Mouse (Mus musculus) forebrain, embryonic 14.5 days (tissue): ENCODE data around the gene Upp1. TPM values are rescaled to one million over a fixed set of nuclear protein-coding genes. Genes with fewer than 3 reads are reported as not detected.
"Not testable (repeated sequence)": the region's sequence is repeated elsewhere in the genome, so short reads cannot be mapped to it uniquely, and the experiment has no call there.

Experiments
- ATAC-seq: fragments of 200-750 bp; cut with Nextera tagmentation; 2 replicates; pipeline ENCODE4 v1.8.0; 2017; ENCODE audit warnings: mild to moderate bottlenecking, moderate library complexity
- DNase-seq: peaks from one replicate; pipeline ENCODE4 v3.0.0-alpha.2; 2015; ENCODE audit warnings: low spot score
- H3K27ac ChIP-seq: fragments of 300-500 bp; sonication (generic); 2 replicates; pipeline ENCODE4 v1.5.1; 2014; ENCODE audit warnings: low read depth, mild to moderate bottlenecking, control low read depth, low read length, moderate library complexity
- H3K27me3 ChIP-seq: fragments of 300-500 bp; sonication (generic); replicated peaks from 2 replicates; pipeline ENCODE4 v1.6.1; 2014; ENCODE audit warnings: low read length, control low read depth, mixed read lengths; ENCODE audit not compliant: control insufficient read depth, insufficient read depth
- H3K36me3 ChIP-seq: fragments of 300-500 bp; sonication (generic); 2 replicates; pipeline ENCODE4 v1.6.1; 2014; ENCODE audit warnings: low read length, control low read depth; ENCODE audit not compliant: control insufficient read depth, insufficient read depth
- H3K4me1 ChIP-seq: fragments of 300-500 bp; sonication (generic); 2 replicates; pipeline ENCODE4 v1.6.1; 2014; ENCODE audit warnings: antibody characterized with exemption, low read length, control low read depth; ENCODE audit not compliant: control insufficient read depth, insufficient read depth
- H3K4me2 ChIP-seq: fragments of 300-500 bp; sonication (generic); 2 replicates; pipeline ENCODE4 v1.6.1; 2014; ENCODE audit warnings: mild to moderate bottlenecking, control low read depth, low read length
- H3K4me3 ChIP-seq: fragments of 300-500 bp; sonication (generic); 2 replicates; pipeline ENCODE4 v1.5.1; 2014; ENCODE audit warnings: low read depth, low read length, control low read depth
- H3K9ac ChIP-seq: fragments of 300-500 bp; sonication (generic); 2 replicates; pipeline ENCODE4 v1.6.1; 2014; ENCODE audit warnings: mild to moderate bottlenecking, low read length, control low read depth, moderate library complexity
- H3K9me3 ChIP-seq: fragments of 300-500 bp; sonication (generic); replicated peaks from 2 replicates; pipeline ENCODE4 v1.6.1; 2016; ENCODE audit warnings: low read length, control low read depth, mixed read lengths; ENCODE audit not compliant: control insufficient read depth
- WGBS: fragments of 180-500 bp; shearing (Covaris S2); extraction: QIAGEN DNeasy Blood & Tissue Kit; methylation state at CpG from one replicate; pipeline ENCODE4 v1.1.7; 2014; 5-methylcytosine and 5-hydroxymethylcytosine counted together
- polyA plus RNA-seq: library from polyadenylated mRNA; unstranded; fragments of >200 nt; fragmentation: Nextera tagmentation; extraction: Ambion mirVana; gene quantifications from 2 replicates; pipeline ENCODE4 v1.2.1, GENCODE M21; 2014

The Upp1 gene
- polyA plus RNA-seq, 1 experiment from 2014 or later, result 3.0 TPM

DNA sequence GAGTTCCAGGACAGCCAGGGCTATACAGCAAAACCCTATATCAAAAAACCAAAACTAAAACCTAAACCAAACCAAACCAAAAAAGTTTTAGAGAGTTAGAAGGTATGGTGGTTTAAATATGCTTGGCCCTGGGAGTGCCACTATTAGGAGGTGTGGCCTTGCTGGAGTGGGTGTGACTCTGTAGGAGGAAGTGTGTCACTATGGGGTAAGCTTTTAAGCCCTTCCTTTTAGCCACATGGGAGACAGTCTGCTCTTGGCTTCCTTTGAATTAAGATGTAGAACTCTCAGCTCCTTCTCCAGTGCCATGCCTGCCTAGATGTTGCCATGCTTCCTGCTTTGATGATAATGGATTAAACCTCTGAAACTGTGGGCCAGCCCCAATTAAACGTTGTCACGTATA, 27.2 kb downstream of the Upp1 start:
- Histone ChIP-seq H3K4me3 (no peak overlapping the region), H3K27me3 (no peaks in the 10 kb centered on the region), H3K4me2 (no peak overlapping the region), H3K27ac (no peak overlapping the region), H3K36me3 (no peaks in the 10 kb centered on the region), H3K4me1 (no peaks in the 10 kb centered on the region), H3K9ac (no peak overlapping the region), H3K9me3 (no peaks in the 10 kb centered on the region)
- 96% methylated on average over 2 of the region's 2 CpGs for WGBS
- no peak for ATAC-seq
- no peak for DNase-seq

GRCm38 (mm10) chr11:9146115-9146514, 28.2 kb downstream of the Upp1 start:
- no peak overlapping the region for H3K9ac ChIP-seq
- no peaks in the 10 kb centered on the region for H3K36me3 ChIP-seq
- H3K27ac ChIP-seq, result no peak overlapping the region
- H3K9me3 ChIP-seq, result no peaks in the 10 kb centered on the region
- no peak overlapping the region for H3K4me3 ChIP-seq
- no peaks in the 10 kb centered on the region for H3K4me1 ChIP-seq
- H3K4me2 ChIP-seq, result no peak overlapping the region
- DNase-seq (no peak), ATAC-seq (no peak)
- 93% methylated on average over 4 of the region's 4 CpGs for WGBS
- H3K27me3 ChIP-seq, result no peaks in the 10 kb centered on the region

GRCm38 (mm10) chr11:9146683-9147082, 28.8 kb downstream of the Upp1 start:
- DNase-seq (no peak), ATAC-seq (no peak)
- Histone ChIP-seq H3K9ac (no peak overlapping the region), H3K4me3 (no peak overlapping the region), H3K4me1 (no peaks in the 10 kb centered on the region), H3K27me3 (no peaks in the 10 kb centered on the region), H3K27ac (no peak overlapping the region), H3K9me3 (no peaks in the 10 kb centered on the region), H3K36me3 (no peaks in the 10 kb centered on the region), H3K4me2 (no peak overlapping the region)
- WGBS, result 86% methylated on average over 1 of the region's 1 CpGs

DNA sequence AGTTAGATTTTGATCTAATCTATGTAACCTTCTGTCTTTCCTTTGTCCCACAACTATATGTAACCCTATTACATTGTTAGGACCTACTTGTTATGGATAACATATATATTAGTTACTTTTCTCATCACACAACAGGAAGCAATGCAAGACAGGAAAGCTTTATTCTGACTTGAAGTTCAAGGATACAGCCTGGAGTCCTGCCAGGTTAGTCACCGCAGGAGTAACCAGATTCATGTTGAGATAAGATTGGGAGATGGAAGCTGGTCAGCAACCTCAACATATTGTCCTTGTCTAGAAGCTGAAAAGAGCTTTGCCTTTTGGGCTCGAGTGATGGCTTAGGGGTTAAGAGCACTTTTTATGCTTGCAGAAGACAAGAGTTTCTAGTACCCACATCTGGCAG, 30.3 kb downstream of the Upp1 start:
- Histone ChIP-seq H3K27me3 (no peaks in the 10 kb centered on the region), H3K36me3 (no peaks in the 10 kb centered on the region), H3K9me3 (no peaks in the 10 kb centered on the region), H3K4me3 (no peak overlapping the region), H3K4me1 (no peaks in the 10 kb centered on the region), H3K27ac (no peak overlapping the region), H3K4me2 (no peak overlapping the region), H3K9ac (no peak overlapping the region)
- 86% methylated on average over 2 of the region's 2 CpGs for WGBS
- DNase-seq, result no peak
- no peak for ATAC-seq

DNA sequence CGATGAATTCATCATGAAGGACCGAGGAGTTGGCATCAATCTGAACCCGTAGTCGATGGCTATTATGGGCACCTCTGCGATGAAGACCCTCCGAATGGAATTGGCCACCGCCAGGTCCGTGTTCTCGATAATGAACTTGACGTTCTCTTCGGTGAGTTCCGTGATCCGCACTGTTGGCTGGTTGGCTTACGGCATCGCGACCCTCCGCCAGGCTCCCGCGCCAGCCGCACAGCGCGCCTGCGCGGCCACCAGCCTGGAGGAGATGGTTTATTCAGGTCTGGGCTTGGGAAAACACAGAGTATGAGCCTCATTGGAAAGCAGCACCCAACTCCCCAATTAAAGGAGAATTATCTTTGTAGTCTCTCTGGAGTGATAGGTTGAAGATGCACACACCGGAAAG, 32.5 kb downstream of the Upp1 start:
- not testable (repeated sequence) for DNase-seq, H3K27ac ChIP-seq, H3K9ac ChIP-seq, H3K9me3 ChIP-seq, H3K36me3 ChIP-seq, H3K27me3 ChIP-seq, H3K4me2 ChIP-seq, ATAC-seq, H3K4me3 ChIP-seq, H3K4me1 ChIP-seq
- WGBS, result 94% methylated on average over 25 of the region's 25 CpGs

DNA sequence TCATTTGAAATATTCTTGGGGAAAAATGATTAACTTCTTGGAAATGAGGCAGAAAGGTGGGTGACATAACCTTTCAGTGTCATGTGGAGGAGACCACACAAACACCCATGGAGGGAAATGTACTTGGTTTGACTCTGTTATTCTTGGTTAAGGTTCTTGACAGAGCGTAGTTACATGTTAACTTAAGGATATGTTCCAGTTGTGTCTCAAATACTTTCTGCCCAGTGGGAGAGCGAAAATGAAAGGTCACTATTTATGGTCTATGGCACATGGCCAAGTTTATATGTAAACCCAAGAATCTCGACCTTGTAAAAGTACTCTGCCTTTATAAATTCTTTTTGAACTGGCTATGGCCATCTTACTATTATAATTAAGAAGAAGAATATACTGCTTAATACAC, 42.0 kb downstream of the Upp1 start:
- H3K4me2 ChIP-seq, result no peak overlapping the region
- H3K27ac ChIP-seq, result no peak overlapping the region
- no peaks in the 10 kb centered on the region for H3K4me1 ChIP-seq
- no peaks in the 10 kb centered on the region for H3K9me3 ChIP-seq
- no peaks in the 10 kb centered on the region for H3K36me3 ChIP-seq
- WGBS, result 79% methylated on average over 3 of the region's 3 CpGs
- H3K9ac ChIP-seq, result no peak overlapping the region
- ATAC-seq (no peak), DNase-seq (no peak)
- H3K4me3 ChIP-seq, result no peak overlapping the region
- H3K27me3 ChIP-seq, result no peaks in the 10 kb centered on the region

DNA sequence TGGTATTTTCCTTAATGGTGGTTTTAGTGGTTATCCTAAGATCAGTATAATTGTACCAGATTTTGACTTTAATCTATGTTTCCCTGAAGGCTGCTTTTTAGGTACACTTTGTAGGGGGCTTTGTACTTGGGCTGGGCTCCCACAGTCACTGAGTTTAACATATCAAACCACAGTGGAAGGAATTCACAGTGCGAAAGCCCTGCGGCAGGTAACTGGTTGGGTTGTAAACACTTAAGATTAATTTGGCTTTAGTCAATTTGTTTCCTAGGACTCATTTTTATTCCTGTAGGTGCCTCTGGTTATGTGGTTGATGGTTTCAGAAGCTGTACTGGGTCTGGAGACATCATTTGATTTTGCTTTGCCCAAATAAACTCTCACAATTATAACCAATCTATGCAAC, 49.4 kb downstream of the Upp1 start:
- DNase-seq (no peak), ATAC-seq (no peak)
- Histone ChIP-seq H3K4me3 (no peak overlapping the region), H3K27me3 (no peaks in the 10 kb centered on the region), H3K4me1 (no peaks in the 10 kb centered on the region), H3K4me2 (no peak overlapping the region), H3K27ac (no peak overlapping the region), H3K36me3 (no peaks in the 10 kb centered on the region), H3K9me3 (no peaks in the 10 kb centered on the region), H3K9ac (no peak overlapping the region)
- WGBS, result 91% methylated on average over 2 of the region's 2 CpGs

DNA sequence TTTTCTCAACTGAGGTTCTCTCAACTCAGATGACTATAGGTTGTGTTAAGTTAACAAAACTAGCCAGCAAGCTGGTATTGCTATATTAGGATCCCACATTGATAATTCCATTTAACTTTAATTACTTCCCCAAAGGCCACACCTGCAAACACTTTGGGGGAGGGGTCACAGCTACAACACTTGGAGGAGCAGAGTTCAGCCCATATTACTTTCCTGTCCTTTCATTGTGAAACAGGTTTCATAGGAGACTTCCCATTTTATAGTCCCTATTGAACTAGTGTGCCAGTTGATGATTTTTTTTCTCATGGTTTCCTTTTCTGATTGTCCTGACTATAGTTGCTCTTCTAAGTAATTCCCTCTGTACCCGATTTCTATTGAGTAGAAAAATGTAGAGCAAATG, 63.6 kb downstream of the Upp1 start:
- Histone ChIP-seq H3K27me3 (no peaks in the 10 kb centered on the region), H3K4me3 (no peak overlapping the region), H3K9me3 (no peaks in the 10 kb centered on the region), H3K36me3 (no peaks in the 10 kb centered on the region), H3K4me1 (no peaks in the 10 kb centered on the region), H3K27ac (no peak overlapping the region), H3K4me2 (no peak overlapping the region), H3K9ac (no peak overlapping the region)
- WGBS, result 93% methylated on average over 1 of the region's 1 CpGs
- DNase-seq, result no peak
- no peak for ATAC-seq
